In genomic region chr4:141545071-141545742, GRCm38 (mm10) we compare ENCODE assay signal across 8 mouse cellular contexts. TPM values are rescaled to one million over a fixed set of nuclear protein-coding genes. Genes with fewer than 3 reads are reported as not detected.
DNase-seq lines count a peak whose midpoint lies in the region; ATAC-seq and TF ChIP-seq lines count a peak whose summit lies in the region.

No protein-coding gene starts in this region.

- H3K4me3 ChIP-seq in embryonic facial prominence, embryonic 11.5 days (ENCODE audit: low read depth, low read length): peak overlapping the region; percentile 75
- H3K4me3 ChIP-seq in limb, embryonic 14.5 days (replicated peaks; ENCODE audit: low read length): peak overlapping the region; percentile 84
- peak overlapping the region; percentile 69 for H3K4me3 ChIP-seq in midbrain, embryonic 13.5 days (replicated peaks)

- H3K9ac ChIP-seq in embryonic facial prominence, embryonic 11.5 days (replicated peaks; ENCODE audit: low read length): peak overlapping the region; percentile 77
- H3K9ac ChIP-seq in limb, embryonic 14.5 days (ENCODE audit: low read depth, low read length, severe bottlenecking): peak overlapping the region; percentile 99
- peak overlapping the region; percentile 96 for H3K9ac ChIP-seq in midbrain, embryonic 13.5 days (replicated peaks)

- no peaks in the 10 kb centered on the region for H3K36me3 ChIP-seq in embryonic facial prominence, embryonic 11.5 days (replicated peaks; ENCODE audit: control insufficient read depth, insufficient read depth, low read depth, low read length)
- H3K36me3 ChIP-seq in limb, embryonic 14.5 days (ENCODE audit: control insufficient read depth, insufficient read depth, low read length): no peaks in the 10 kb centered on the region
- no peaks in the 10 kb centered on the region for H3K36me3 ChIP-seq in midbrain, embryonic 13.5 days

- TF ChIP-seq POLR2A in limb, embryonic 14.5 days (IDR thresholded peaks at IDR 0.05; ENCODE audit: borderline replicate concordance, extremely low read depth, insufficient read depth, insufficient read length): no peak

- DNase-seq in layer of hippocampus, adult 11-12 months (ENCODE audit: low spot score): peak; percentile 71
- DNase-seq in layer of hippocampus, adult 9-10 months (ENCODE audit: low spot score): no peak
- peak; percentile 62 for DNase-seq in embryonic facial prominence, embryonic 11.5 days (ENCODE audit: low spot score)
- peak; percentile 88 for DNase-seq in kidney, adult 11 months
- peak; percentile 61 for DNase-seq in limb, embryonic 14.5 days (ENCODE audit: low spot score)
- DNase-seq in spleen, postnatal 14 days (ENCODE audit: low spot score in 2 of 2): peak; percentile 38 to 51

- no peaks in the 10 kb centered on the region for H3K4me1 ChIP-seq in embryonic facial prominence, embryonic 11.5 days (ENCODE audit: control insufficient read depth, insufficient read depth, low read length)
- peaks cover 19% of the 10 kb centered on the region for H3K4me1 ChIP-seq in limb, embryonic 14.5 days (ENCODE audit: control insufficient read depth, insufficient read depth, low read length)
- H3K4me1 ChIP-seq in midbrain, embryonic 13.5 days (replicated peaks): peaks cover 52% of the 10 kb centered on the region

- peak overlapping the region; percentile 83 for H3K4me2 ChIP-seq in embryonic facial prominence, embryonic 11.5 days (ENCODE audit: low read depth, low read length)
- H3K4me2 ChIP-seq in limb, embryonic 14.5 days (replicated peaks; ENCODE audit: low read depth, low read length, severe bottlenecking): peak overlapping the region; percentile 99
- H3K4me2 ChIP-seq in midbrain, embryonic 13.5 days (replicated peaks): peak overlapping the region; percentile 99

- ATAC-seq in embryonic facial prominence, embryonic 11.5 days (replicated peaks; ENCODE audit: insufficient number of reproducible peaks, low FRiP score, low TSS enrichment, low read depth): peak; percentile 64
- ATAC-seq in granulocyte monocyte progenitor cell, adult 5-6 weeks (replicated peaks; ENCODE audit: poor library complexity, severe bottlenecking): peak; percentile 38
- ATAC-seq in limb, embryonic 14.5 days (ENCODE audit: low FRiP score, low read depth): peak; percentile 18
- ATAC-seq in midbrain, embryonic 13.5 days: peak; percentile 76

- no peaks in the 10 kb centered on the region for H3K9me3 ChIP-seq in embryonic facial prominence, embryonic 11.5 days (replicated peaks; ENCODE audit: control insufficient read depth, low read length)
- no peaks in the 10 kb centered on the region for H3K9me3 ChIP-seq in limb, embryonic 14.5 days (ENCODE audit: control insufficient read depth, low read length)
- no peaks in the 10 kb centered on the region for H3K9me3 ChIP-seq in midbrain, embryonic 13.5 days

- H3K27me3 ChIP-seq in embryonic facial prominence, embryonic 11.5 days (ENCODE audit: control insufficient read depth, insufficient read depth, low read length): no peaks in the 10 kb centered on the region
- H3K27me3 ChIP-seq in limb, embryonic 14.5 days (ENCODE audit: control insufficient read depth, insufficient read depth, low read length): no peaks in the 10 kb centered on the region
- no peaks in the 10 kb centered on the region for H3K27me3 ChIP-seq in midbrain, embryonic 13.5 days

- peak overlapping the region; percentile 99 for H3K27ac ChIP-seq in embryonic facial prominence, embryonic 11.5 days (replicated peaks; ENCODE audit: low read depth, low read length)
- peak overlapping the region; percentile 97 for H3K27ac ChIP-seq in limb, embryonic 14.5 days (replicated peaks; ENCODE audit: low read depth, low read length)
- H3K27ac ChIP-seq in midbrain, embryonic 13.5 days: peak overlapping the region; percentile 100

- under 1% methylated on average over 45 of the region's 45 CpGs for WGBS in embryonic facial prominence, embryonic 11.5 days
- under 1% methylated on average over 45 of the region's 45 CpGs for whole genome bisulfite sequencing in limb, embryonic 14.5 days
- under 1% methylated on average over 45 of the region's 45 CpGs for WGBS in midbrain, embryonic 13.5 days

RNA-seq across cellular contexts. Expression of gene Spen, which starts 6.8 kb away (rescaled TPM):
- polyA plus RNA-seq in embryonic facial prominence, embryonic 11.5 days (2014; fragmentation: Nextera tagmentation; extraction: Ambion mirVana): 11.0 and 13.7 TPM in 2 replicates
- total RNA-seq in granulocyte monocyte progenitor cell, adult 5-6 weeks (2014; fragmentation: Nextera tagmentation): 37.8 TPM in 2 replicates
- total RNA-seq in granulocyte monocyte progenitor cell, adult 5-6 weeks (2017): 21.4 and 25.5 TPM in 2 replicates
- 15.9 and 16.2 TPM in 2 replicates for polyA plus RNA-seq in limb, embryonic 14.5 days (2012; rRNA removed)
- 12.2 and 13.1 TPM in 2 replicates for polyA plus RNA-seq in limb, embryonic 14.5 days (2014; fragmentation: Nextera tagmentation; extraction: Ambion mirVana)
- 18.3 and 20.5 TPM in 2 replicates for polyA plus RNA-seq in midbrain, embryonic 13.5 days (2015; fragmentation: Nextera tagmentation; extraction: Ambion mirVana)

Comparison
In these comparisons a context has a peak if more than half of its experiments do, and no peak if none do; other contexts are left out.
1. ATAC-seq: peak in every context shown above with its lines; median percentile 76 in midbrain, embryonic 13.5 days; 64 in embryonic facial prominence, embryonic 11.5 days; 38 in granulocyte monocyte progenitor cell, adult 5-6 weeks; 18 in limb, embryonic 14.5 days.